Mouse (Mus musculus) adrenal gland, adult 8-10 months (tissue): ENCODE measurements around the gene Snrpb. TPM values are rescaled to one million over a fixed set of nuclear protein-coding genes. Genes with fewer than 3 reads are reported as not detected.

Experiments
- DNase-seq: peaks from one replicate; pipeline ENCODE4 v3.0.0; 2022
- total RNA-seq, 4 experiments: library from RNA; stranded (reverse); gene quantifications; 2 replicates each; pipeline ENCODE4 v1.2.4; 2022

The Snrpb gene
- total RNA-seq: 100 to 1,000 TPM; 172 to 197 (median 177) TPM

GRCm38 (mm10) chr2:130178706-130179506 lies at the start of gene Snrpb:
Snrpb (minus strand) TSS chr2:130179403.
- peak; percentile 81 for DNase-seq

DNA sequence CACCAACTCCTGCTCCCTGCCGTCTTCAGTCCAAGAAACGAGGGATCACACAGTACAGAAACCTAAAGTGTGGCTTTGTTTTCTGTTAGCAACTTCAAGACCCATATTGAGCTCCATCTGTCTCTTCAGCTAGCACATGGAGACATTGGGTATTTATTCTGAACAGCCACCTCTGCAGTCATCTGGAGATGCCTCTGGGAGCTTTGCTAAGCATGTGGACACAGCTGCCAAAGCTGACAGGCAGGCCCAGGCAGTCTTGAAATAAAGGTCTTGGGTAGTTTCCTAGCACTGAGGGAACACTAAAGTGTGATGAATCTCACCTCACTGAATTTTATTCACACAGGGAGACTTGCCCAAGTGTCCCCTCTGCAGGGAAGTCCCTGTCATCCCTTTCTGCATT lies 32.4 kb upstream of the Snrpb start:
- no peak for DNase-seq

- DNase-seq: no peak
These were observed 30.4 kb upstream of the Snrpb start for GRCm38 (mm10) chr2:130209636-130210035.

GRCm38 (mm10) chr2:130207996-130208395 lies 28.8 kb upstream of the Snrpb start:
- DNase-seq: no peak

DNA sequence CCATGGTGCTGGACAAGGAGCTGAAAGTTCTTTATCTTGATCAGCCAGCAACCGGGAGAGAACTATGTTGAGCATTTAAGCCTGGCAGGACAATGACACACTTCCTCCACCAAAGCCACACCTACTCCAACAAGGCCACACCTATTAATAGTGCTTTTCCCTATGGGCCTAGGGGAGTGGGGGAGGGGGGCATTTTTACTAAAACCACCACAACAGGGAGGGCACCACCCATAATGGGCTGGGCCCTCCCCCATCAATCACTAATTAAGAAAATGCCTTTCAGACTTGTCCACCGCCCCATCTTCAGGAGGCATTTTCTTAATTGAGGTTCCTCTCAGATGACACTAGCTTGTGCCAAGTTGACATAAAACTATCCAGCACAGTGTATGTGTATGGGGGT lies 28.2 kb upstream of the Snrpb start:
- DNase-seq: no peak

DNA sequence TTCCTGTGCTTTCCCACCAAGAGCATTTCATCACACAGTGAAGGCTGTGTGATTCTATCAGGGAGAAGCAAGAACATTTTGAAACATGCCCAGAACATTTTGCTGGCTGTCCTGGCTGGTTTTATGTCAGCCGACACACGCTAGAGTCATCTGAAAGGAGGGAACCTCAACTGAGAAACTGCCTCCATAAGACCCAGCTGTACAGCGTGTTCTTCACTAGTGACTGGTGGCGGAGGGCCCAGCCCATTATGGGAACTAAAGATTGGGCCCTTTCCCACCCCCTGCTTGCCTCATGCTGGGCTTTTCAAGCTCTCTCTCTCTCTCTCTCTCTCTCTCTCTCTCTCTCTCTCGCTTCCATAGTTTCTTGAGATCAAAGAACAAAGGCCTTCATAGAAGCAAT lies 21.8 kb upstream of the Snrpb start:
- DNase-seq: no peak

DNA sequence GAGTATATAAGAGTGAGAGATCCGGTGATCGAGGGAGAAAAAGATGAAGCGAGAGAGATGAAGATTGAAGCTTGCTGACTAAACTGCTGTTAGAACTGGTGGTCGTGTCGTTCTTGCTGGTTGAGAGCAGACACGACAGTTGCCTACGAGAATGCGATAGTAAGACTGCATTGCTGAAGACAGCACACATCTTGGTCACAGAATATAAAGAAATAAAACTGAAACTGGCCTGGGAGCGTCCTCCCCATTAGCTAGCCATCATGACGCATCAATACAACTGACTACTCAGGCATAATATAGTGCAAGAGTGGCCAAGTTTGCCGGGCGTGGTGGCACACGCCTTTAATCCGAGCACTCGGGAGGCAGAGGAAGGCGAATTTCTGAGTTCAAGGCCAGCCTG lies 15.7 kb upstream of the Snrpb start, which contains the start of gene Tmc2:
Gene Tmc2 (plus strand): TSS at position 301 of the 400 bp plus-strand sequence.
- DNase-seq: no peak

DNA sequence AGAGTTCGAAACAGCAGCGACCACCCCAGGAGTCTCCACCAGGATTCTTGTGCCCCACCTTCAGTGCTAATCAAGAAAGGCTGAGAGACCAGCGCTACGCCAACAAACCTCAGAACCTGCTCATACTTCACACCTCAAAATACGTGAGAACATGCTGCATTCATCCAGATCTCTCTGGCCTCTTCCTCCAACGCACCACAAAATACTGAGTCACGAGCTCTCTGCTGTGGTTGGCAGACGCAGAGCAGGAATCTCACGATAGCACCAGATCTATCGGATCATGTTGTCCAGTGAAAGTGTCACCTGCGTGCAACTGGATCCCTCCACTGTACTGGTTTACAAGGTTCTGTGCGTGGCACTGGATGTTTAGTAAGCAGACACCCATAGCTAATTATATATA lies 9.2 kb upstream of the Snrpb start:
- DNase-seq: no peak

DNA sequence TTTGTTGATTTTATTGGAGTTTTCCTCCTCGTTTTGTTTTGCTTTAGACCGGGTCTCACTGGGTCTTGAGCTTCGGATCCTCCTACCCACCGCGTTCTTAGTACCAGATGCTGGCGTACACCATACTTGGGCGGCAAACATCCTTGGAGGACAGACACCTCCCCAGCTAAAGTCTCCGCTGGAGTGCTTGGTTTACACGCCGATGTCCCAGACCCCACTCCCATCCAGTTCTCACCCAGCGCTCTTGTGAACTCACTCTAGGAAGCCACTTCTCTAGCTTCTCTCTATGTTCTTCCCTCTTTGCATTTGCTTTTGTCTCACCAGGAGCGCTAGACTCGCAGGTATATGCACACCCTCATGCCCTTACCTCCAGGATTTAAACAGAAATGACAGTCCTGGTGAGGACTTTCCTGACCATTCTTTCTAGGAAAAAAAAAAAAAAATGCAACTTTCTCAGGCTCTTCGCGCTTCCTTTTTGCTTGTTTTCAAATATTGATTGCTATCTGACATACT lies 360 bp upstream of the Snrpb start:
- no peak for DNase-seq

DNA sequence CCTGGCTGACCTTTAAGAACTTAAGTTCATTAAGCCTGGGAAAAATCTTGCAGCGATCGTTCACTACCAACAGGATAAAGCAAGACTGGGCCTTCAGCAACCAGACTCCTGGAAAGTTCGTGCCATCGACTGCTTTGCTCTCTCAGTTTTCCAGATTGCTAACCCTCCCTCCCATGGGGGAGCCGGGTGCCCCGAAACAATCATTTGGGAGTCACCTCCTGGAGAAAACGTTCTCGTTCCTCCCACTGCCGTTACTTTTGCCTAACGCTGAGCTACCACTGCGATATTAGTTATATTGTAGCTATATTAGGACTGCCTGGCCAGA lies 860 bp downstream of the Snrpb start:
- DNase-seq: no peak

DNA sequence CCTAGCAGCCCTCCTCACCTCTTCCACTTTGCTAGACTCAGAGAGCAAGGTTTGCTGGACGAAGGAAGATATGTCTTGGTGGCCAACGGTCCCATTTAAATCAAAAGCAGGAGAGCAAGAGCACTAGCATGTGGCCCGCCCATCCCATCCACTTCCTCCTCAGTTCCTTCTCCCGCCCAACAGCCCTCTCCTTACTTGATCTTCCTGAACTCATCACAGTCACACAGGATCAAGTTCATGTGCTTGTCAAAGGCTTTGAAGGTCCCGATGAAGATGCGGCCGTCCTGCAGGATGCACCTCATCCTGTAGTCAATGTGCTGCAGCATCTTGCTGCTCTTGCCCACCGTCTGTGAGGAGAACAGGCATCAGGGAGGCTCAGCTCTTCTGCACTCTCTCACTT lies 2.4 kb downstream of the Snrpb start:
- DNase-seq: no peak

GRCm38 (mm10) chr2:130171674-130172073 lies 7.5 kb downstream of the Snrpb start:
- DNase-seq: no peak

DNA sequence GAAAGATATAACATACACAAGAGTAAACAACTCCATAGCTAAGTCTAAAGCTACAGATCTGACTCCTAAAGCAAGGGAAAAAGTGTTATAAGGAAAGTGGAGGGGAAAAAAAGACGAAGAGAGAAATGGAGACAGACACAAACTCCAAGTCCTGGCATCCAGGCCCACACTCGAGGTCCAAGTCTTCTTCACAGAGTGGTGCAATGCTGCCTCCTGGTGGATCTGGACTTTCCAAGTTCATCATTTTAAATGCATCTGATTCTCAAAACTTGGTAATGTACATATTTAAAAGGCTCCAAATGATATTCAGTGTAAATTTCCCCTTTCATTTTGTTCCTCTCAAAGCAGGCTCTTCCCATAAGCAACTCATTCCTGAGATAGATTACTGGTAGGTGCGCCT lies 11.3 kb downstream of the Snrpb start:
- no peak for DNase-seq

DNA sequence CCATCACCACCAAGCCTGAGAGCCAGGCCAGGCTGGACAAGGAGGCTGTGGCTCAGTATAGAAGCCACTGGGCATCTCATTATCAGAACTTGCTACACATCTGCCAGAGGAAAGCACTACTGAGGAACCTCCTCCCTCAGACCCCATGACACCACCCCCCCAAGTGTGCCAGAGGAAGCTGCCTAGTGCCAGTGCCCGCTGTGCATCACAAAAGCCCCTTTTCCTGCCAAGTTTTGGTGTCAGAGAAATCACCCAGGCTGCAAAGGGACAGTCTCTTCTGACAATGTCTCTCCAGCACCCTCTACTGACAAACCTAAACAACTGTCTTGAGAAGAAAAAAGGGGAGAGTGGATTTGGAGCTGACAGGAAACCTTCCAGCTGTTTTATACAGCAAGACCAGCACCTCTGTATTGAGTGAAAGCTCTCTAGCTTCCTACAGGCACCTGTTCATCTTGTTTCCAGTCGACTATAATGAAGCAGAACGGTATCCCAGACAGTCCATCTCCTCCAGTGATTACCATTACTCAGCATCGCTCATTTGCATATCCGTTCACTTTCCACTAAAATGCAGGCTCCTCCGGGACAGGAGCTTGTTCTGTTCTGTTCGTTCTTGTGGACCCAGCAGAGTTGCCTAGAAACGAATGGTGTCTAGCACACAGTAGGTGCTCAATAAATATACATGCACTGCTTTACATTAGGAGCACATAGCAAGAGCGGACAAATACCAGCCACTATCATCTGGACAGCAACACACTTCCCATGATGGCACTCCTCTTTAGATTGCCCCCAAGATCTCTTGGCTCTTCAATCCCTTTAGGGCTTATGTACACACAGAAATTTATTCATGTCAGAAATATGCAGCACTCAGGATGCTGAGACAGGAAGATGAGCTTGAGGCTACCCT lies 12.6 kb downstream of the Snrpb start:
- DNase-seq: no peak

DNA sequence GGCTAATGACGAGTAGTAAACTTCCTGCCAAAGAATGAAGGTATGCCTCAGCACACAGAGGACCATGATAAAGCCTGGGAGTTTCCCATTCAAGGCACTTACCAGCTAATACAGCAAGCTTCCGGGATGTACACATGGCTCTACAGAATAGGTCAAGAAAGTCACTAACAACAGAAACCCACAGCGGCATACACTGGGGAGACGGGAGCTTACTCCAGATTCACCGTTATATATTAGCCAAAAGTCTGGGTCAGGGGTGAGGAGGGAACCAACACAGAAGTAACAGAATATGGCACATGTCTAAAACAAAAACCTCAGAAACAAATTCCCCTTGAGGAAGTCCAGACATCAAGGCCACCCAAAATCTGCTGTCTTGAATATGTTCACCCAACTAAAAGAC lies 16.5 kb downstream of the Snrpb start:
- DNase-seq: no peak

DNA sequence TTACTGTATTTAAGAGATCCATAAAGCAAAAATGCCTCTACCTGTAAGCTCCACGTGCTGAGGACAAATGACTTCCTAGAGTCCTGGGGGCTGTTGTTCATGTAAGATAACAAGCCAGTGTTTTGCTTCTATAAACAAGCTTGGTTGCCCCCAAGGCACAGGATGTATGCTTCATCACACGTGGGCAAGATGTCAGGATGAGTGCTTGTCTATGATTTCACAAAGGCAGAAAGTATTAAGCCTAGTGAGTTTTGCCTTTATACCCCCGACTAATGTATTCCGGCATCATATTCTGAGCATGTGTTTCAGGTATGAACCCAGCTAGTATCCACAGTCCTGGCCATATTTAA lies 21.1 kb downstream of the Snrpb start:
- DNase-seq: no peak

- DNase-seq: no peak
These were observed 21.7 kb downstream of the Snrpb start for GRCm38 (mm10) chr2:130157231-130158087.

DNA sequence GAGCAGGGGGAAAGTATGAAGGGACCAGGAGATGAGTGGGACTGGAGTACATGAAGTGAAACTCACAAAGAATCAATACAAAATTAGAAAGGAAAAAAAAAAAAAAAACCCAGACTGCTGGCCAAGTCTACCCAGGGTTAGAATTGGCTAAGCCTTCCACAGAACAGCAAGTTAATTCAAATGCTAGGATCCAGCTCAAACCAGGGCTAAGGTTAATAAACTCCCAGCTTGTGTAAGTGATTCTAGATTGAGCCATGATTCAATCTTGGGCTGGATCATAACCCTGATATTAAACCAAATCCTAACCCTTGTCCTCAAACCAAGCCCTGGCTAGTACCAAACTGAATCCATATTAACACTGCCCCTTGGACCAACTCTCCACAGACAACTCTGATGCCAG lies 23.4 kb downstream of the Snrpb start:
- DNase-seq: no peak

DNA sequence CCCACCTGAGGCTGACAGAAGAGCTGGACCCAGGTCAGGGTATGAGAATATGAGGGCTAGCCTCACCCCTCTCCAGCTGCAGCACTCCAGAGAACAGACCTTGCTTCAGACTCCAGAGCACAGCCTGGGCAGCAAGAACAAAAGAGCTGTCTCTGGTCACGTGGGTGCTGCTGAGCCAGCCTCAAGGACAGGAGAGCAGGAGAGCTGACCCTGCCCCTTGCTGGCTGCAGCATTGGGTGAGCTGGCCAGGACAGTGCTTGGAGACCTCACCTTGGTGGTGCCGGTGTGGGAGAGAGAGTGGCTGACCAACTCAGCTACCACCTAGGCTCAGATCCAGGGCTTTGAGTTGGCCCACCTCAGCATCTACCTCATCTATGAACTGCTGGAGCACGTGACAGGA lies 24.0 kb downstream of the Snrpb start:
- DNase-seq: peak; percentile 42

DNA sequence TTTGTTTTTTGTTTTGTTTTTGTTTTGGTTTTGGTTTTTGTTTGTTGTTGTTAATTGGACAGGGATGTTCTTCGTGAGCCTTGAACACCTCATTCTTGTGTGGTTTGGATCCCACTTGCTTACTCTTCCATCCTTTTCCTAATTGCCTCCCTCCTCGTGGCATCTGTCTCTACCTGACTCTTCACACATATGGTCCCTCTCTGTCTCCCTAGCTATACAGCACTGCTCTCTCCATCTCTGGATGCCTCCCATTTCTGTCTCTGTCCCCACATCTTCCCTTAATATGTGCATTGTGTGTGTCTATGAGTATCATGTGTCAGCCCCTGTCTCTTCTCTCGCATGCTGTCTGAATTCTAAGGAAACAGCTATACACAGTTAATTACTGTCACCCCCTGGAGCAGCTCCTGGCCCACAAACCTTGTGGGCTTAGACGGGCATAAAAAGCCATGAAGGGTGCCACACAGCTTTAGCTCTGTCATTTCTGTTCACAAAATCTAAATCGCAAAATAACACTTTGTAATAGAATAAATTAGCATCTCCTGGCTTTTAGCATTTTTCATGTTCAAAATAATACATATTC lies 33.0 kb downstream of the Snrpb start:
- DNase-seq: no peak

DNA sequence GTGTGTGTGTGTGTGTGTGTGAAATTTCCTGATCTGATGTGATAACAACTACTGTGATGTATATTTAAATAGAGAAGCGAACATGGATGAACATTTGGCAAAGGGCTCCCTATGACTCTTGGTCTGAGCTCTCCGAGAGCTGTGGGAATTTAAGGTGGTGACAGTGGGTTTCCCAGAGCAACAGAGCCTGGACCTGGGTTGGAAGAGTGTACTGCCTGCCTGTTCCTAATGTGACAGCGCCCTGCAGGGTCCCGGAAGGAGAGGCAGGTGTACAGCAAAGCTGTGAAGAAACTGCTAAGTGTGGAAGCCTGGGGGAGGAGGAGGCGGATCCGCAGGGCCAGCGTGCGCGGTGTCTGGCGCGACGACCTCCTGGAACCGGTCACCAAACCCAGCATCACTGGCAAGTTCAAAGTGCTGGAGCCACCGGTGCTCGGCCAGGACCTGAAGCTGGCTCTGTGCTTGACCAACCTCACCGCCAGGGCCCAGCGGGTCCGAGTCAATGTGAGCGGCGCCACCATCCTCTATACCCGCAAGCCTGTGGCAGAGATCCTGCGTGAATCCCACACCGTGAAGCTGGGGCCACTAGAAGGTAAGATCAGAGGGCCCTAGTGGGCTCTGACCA lies 34.4 kb downstream of the Snrpb start:
- no peak for DNase-seq

DNA sequence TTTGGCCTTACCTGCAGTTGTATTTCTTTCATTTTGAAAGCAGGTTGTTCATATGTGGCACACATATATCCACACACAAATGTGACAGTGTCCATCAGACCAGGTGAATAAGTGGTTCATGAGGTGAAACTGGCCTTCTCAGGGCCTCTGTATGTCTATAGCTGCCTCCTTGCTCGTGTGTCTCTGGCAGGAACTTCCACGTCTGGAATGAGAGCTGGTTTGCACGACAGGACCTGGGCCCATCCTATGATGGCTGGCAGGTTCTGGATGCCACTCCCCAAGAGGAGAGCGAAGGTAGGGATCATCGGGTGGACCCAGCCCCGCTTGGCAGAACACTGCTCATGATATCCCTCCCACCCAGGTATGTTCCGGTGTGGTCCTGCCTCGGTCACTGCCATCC lies 36.2 kb downstream of the Snrpb start:
- no peak for DNase-seq
